Mouse (Mus musculus) MEL (cell line): ENCODE data around the gene Ift22. TPM values are rescaled to one million over a fixed set of nuclear protein-coding genes. Genes with fewer than 3 reads are reported as not detected.

ENCODE experiments used
- DNase-seq: peaks from one replicate; pipeline ENCODE4 v3.0.0; 2011; ENCODE audit warnings: low read depth, low spot score
- H3K27ac ChIP-seq: 2 replicates; pipeline ENCODE4 v1.5.1; 2012; ENCODE audit warnings: low read depth, mild to moderate bottlenecking, control low read depth, low read length, moderate library complexity; ENCODE audit not compliant: control insufficient read depth
- H3K27me3 ChIP-seq, 2 experiments: fragments of 150-350 bp in 1 of 2; sonication (generic) in 1 of 2; 2 replicates each; pipeline ENCODE4 v1.6.1; 2012; ENCODE audit warnings: low read length in 2 of 2, mild to moderate bottlenecking in 2 of 2, improper control_type of control experiment in 1 of 2, moderate library complexity in 1 of 2; ENCODE audit not compliant: insufficient read depth in 2 of 2, control insufficient read depth in 1 of 2
- H3K36me3 ChIP-seq, 2 experiments: 2 replicates each; pipeline ENCODE4 v1.6.1; 2012 to 2014; ENCODE audit warnings: low read length in 2 of 2, improper control_type of control experiment in 1 of 2, inconsistent platforms in 1 of 2, mild to moderate bottlenecking in 1 of 2; ENCODE audit not compliant: insufficient read depth in 2 of 2, control insufficient read depth in 1 of 2
- H3K4me1 ChIP-seq, 2 experiments: fragments of 150-350 bp in 1 of 2; sonication (generic) in 1 of 2; 2 replicates each; pipeline ENCODE4 v1.6.1; 2012; ENCODE audit warnings: low read length in 2 of 2, improper control_type of control experiment in 1 of 2, mild to moderate bottlenecking in 1 of 2; ENCODE audit not compliant: insufficient read depth in 2 of 2, control insufficient read depth in 1 of 2
- H3K4me3 ChIP-seq, 2 experiments: fragments of 150-350 bp in 1 of 2; sonication (generic) in 1 of 2; 2 replicates each; pipeline ENCODE4 v1.5.1; 2012; ENCODE audit warnings: low read depth in 2 of 2, low read length in 2 of 2, mild to moderate bottlenecking in 2 of 2, moderate library complexity in 2 of 2, control low read depth in 1 of 2, improper control_type of control experiment in 1 of 2; ENCODE audit not compliant: control insufficient read depth in 1 of 2, insufficient read depth in 1 of 2
- H3K79me2 ChIP-seq: 2 replicates; pipeline ENCODE4 v1.6.1; 2012; ENCODE audit warnings: mild to moderate bottlenecking, low read length, moderate library complexity; ENCODE audit not compliant: control insufficient read depth, poor library complexity, insufficient read depth
- H3K9ac ChIP-seq: 2 replicates; pipeline ENCODE4 v1.6.1; 2012; ENCODE audit warnings: low read depth, mild to moderate bottlenecking, control low read depth, low read length, moderate library complexity; ENCODE audit not compliant: control insufficient read depth, poor library complexity, severe bottlenecking
- H3K9me3 ChIP-seq: fragments of 150-350 bp; sonication (generic); replicated peaks from 2 replicates; pipeline ENCODE4 v1.6.1; 2012; ENCODE audit warnings: mild to moderate bottlenecking, low read length, improper control_type of control experiment, moderate library complexity; ENCODE audit not compliant: insufficient read depth
- CHD1 ChIP-seq: IDR thresholded peaks from 2 replicates; pipeline ENCODE4 v1.6.1; 2012; ENCODE audit warnings: low read depth, mild to moderate bottlenecking, inconsistent platforms, low read length, improper control_type of control experiment
- CTCF ChIP-seq, 3 experiments: IDR thresholded peaks in 2 of 3; conservative IDR thresholded peaks in 1 of 3; 2 replicates each; pipeline ENCODE4 v1.5.1; 2011 to 2012; ENCODE audit warnings: low read length in 3 of 3, low read depth in 2 of 3, mild to moderate bottlenecking in 2 of 3, improper control_type of control experiment in 1 of 3, inconsistent platforms in 1 of 3, mixed read lengths in 1 of 3, moderate library complexity in 1 of 3; ENCODE audit not compliant: control insufficient read depth in 1 of 3, insufficient read depth in 1 of 3, poor library complexity in 1 of 3, severe bottlenecking in 1 of 3
- ETS1 ChIP-seq: IDR thresholded peaks from 2 replicates; pipeline ENCODE4 v1.6.1; 2012; ENCODE audit warnings: low read depth, mild to moderate bottlenecking, inconsistent platforms, low read length, improper control_type of control experiment, moderate library complexity
- HCFC1 ChIP-seq: IDR thresholded peaks from 2 replicates; pipeline ENCODE4 v1.6.1; 2012; ENCODE audit warnings: low read depth, mild to moderate bottlenecking, inconsistent platforms, low read length, improper control_type of control experiment, moderate library complexity
- JUND ChIP-seq: IDR thresholded peaks from 2 replicates; pipeline ENCODE4 v1.6.1; 2011; ENCODE audit warnings: low read depth, mild to moderate bottlenecking, improper control_type of control experiment, low read length
- KAT2A ChIP-seq: conservative IDR thresholded peaks from 2 replicates; pipeline ENCODE4 v1.6.1; 2012; ENCODE audit warnings: low read depth, low read length, improper control_type of control experiment, inconsistent platforms
- MEF2A ChIP-seq: IDR thresholded peaks from 2 replicates; pipeline ENCODE4 v1.6.1; 2014; ENCODE audit warnings: low read depth, mild to moderate bottlenecking, inconsistent platforms, low read length, improper control_type of control experiment; ENCODE audit not compliant: poor library complexity, insufficient replicate concordance, severe bottlenecking; ENCODE audit errors: extremely low read depth
- MXI1 ChIP-seq: IDR thresholded peaks from 2 replicates; pipeline ENCODE4 v1.6.1; 2011; ENCODE audit warnings: mild to moderate bottlenecking, low read depth, low read length, improper control_type of control experiment
- MYB ChIP-seq: IDR thresholded peaks from 2 replicates; pipeline ENCODE4 v1.6.1; 2011; ENCODE audit warnings: mild to moderate bottlenecking, low read depth, low read length, improper control_type of control experiment
- MYC ChIP-seq: IDR thresholded peaks from 2 replicates; pipeline ENCODE4 v1.6.1; 2011; ENCODE audit warnings: low read depth, mild to moderate bottlenecking, low read length, improper control_type of control experiment, moderate library complexity
- NRF1 ChIP-seq: IDR thresholded peaks from 2 replicates; pipeline ENCODE4 v1.6.1; 2014; ENCODE audit warnings: low read depth, mild to moderate bottlenecking, inconsistent platforms, low read length, improper control_type of control experiment, moderate library complexity; ENCODE audit not compliant: poor library complexity, insufficient read depth, severe bottlenecking
- POLR2AphosphoS2 ChIP-seq: IDR thresholded peaks from 2 replicates; pipeline ENCODE4 v1.6.1; 2011; ENCODE audit warnings: low read length, improper control_type of control experiment
- POLR2AphosphoS5 ChIP-seq: IDR thresholded peaks from 2 replicates; pipeline ENCODE4 v1.6.1; 2012; ENCODE audit warnings: low read depth, borderline replicate concordance, mild to moderate bottlenecking, inconsistent platforms, low read length, moderate library complexity, mixed read lengths
- TAL1 ChIP-seq: IDR thresholded peaks from 2 replicates; pipeline ENCODE4 v1.6.1; 2012; ENCODE audit warnings: mild to moderate bottlenecking, inconsistent platforms, low read length, moderate library complexity, mixed read lengths
- ZC3H11A ChIP-seq: IDR thresholded peaks from 2 replicates; pipeline ENCODE4 v1.6.1; 2012; ENCODE audit warnings: low read depth, mild to moderate bottlenecking, inconsistent platforms, low read length, improper control_type of control experiment
- ZNF384 ChIP-seq: IDR thresholded peaks from 2 replicates; pipeline ENCODE4 v1.6.1; 2012; ENCODE audit warnings: low read depth, mild to moderate bottlenecking, inconsistent platforms, low read length, improper control_type of control experiment
- polyA plus RNA-seq, 2 experiments: library from polyadenylated mRNA; stranded (reverse) in 1 of 2; unstranded in 1 of 2; fragments of >175 nt in 1 of 2; fragments of >200 nt in 1 of 2; gene quantifications; 2 replicates each; pipeline versions ENCODE4 v1.2.1 to v1.2.4; 2012; ENCODE audit warnings: low replicate concordance in 2 of 2, low read depth in 1 of 2; ENCODE audit not compliant: insufficient read length in 2 of 2, insufficient read depth in 1 of 2, missing spikeins in 1 of 2
- total RNA-seq: library from RNA; depleted of rRNA; stranded (reverse); fragments of 300-350 nt; gene quantifications from 2 replicates; pipeline ENCODE4 v1.2.3, GENCODE M21; 2012

Ift22 gene
- total and polyA plus RNA-seq, 3 experiments = 15.6 to 78.1 TPM; not detected in 1

DNA sequence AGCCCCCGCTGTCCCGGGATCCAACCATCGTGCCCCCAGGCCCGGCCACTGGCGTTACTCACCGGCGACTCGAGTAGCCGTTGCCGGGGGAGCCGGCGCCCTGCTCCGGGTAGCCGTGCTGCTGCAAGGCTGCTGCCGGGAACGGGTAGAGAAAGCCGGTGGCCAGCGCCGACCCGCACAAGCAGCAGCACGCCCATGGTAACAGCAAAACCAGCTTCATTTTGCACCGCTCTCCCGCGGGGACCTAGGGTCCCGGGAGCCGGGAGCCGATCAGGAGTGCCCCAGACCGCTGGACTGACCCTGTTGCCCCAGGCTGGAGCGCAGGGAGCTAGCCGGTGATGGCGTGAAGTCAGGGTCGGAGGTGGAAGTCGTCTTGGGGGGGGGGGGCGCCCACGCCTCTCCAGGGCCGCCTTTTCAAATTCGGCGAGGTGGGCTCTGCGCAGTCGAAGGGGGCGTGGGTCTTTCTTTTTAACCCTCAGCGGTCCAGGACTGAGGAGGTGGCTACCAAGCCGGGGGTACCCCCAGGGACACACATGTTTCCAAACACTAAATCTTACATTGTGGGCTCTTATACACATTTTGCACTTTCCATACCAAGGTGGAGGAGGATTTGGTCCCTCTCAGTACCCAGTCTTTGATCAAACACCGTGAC is 25.0 kb upstream of the Ift22 start, which contains the start of gene Col26a1:
Col26a1 (minus strand) TSS at position 422 of the 652 bp plus-strand sequence.
- H3K9ac ChIP-seq = no peak within 1 kb of the TSS
- no peaks in the 10 kb centered on the region for H3K4me1 ChIP-seq
- no peaks in the 10 kb centered on the region for H3K9me3 ChIP-seq
- DNase-seq = no peak
- no peaks in the 10 kb centered on the region for H3K79me2 ChIP-seq
- no peak within 1 kb of the TSS for H3K27ac ChIP-seq
- no peaks in the 10 kb centered on the region; a peak in 2 of 4 replicates for H3K27me3 ChIP-seq
- H3K36me3 ChIP-seq = no peaks in the 10 kb centered on the region
- TF ChIP-seq POLR2AphosphoS2 (no peak), ZC3H11A (no peak), TAL1 (no peak), JUND (no peak), POLR2AphosphoS5 (no peak)
- H3K4me3 ChIP-seq = no peak within 1 kb of the TSS

DNA sequence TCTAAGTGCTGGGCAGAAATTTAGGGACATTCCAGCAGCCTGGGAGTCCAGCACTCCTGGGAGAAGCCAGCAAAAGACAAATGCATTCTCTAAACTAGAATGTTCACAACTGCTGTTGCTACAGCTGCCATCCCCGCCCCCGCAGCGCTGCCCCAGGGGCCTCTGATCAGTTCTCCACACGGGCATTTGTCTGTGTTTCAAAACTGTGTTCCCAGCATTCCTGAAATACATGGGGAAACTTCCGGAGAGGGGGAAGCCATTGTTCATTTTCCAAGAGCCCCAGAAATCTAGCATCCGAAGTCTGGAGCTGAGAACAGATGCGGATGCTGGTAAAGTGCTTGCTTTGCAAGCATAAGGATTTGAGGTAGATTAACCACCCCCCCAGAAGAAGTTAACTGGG is 21.0 kb upstream of the Ift22 start:
- Histone ChIP-seq H3K4me3 (no peak overlapping the region), H3K9me3 (no peaks in the 10 kb centered on the region), H3K9ac (no peak overlapping the region), H3K79me2 (no peaks in the 10 kb centered on the region), H3K27ac (no peak overlapping the region), H3K27me3 (peaks cover 0 to 4% of the 10 kb centered on the region in 2 experiments; a peak in 3 of 4 replicates), H3K4me1 (no peaks in the 10 kb centered on the region), H3K36me3 (no peaks in the 10 kb centered on the region)
- no peak for DNase-seq
- TF ChIP-seq MYC (no peak), MYB (no peak), CHD1 (no peak), ETS1 (no peak), MEF2A (no peak), NRF1 (no peak), HCFC1 (no peak), KAT2A (no peak), CTCF (IDR thresholded peaks at IDR 0.05 in 2 of 3, conservative IDR thresholded peaks at IDR 0.05 in 1 of 3; ENCODE audit: control insufficient read depth in 1 of 3, insufficient read depth in 1 of 3, low read depth in 2 of 3, low read length in 3 of 3, poor library complexity in 1 of 3, severe bottlenecking in 1 of 3) (no peak), POLR2AphosphoS2 (no peak), MXI1 (no peak), ZNF384 (no peak)
